Comparison of ENCODE assay signal across 18 mouse cellular contexts in the genomic region with DNA sequence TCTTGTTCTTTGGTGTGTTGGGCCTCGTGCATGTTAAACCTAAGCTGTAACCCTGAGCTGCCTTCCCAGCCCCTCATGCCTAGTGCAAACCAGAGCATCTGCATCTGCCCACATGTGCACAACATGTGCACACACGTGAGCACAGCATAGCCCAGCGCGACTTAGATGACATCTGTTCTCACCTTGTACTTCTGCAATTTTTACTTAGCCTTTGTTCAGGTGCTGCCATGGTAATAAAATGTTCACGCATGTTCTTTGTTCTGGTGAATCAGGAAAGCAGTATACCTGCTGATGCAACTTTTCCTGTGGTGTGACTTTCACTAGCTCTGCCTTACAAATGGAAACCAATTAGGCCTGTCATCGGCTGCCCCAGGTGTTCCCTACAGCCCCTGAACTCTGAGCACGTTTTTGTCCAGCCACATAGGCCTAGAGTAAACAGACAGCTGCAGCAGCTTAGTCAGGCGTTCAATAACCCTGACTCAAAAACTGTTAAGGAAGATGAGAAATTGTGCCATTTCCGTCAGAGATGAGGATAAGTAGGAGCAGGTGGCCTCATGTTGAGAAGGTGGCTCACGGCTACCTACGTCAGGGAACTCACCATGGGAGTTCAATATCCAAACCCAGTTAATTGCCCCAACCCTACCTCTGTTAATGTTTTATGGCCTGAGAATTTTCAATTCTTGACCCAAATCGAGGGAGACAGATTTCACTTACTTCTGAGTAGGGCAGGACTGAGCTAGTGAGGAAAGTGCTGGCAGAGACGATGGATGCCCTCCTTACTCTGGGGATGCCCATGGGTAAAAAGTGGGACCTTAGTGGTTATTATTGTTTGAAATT.
DNase-seq lines count a peak whose midpoint lies in the region; ATAC-seq lines count a peak whose summit lies in the region.
"Had no signal": no experiment of that assay in that cellular context is flagged by ENCODE, and none has a peak within 500 bp of the region (broad histone marks: within the 10 kb centered on the region; RNA-seq: fewer than 3 reads in every experiment).

No protein-coding gene starts in this region.

- H3K9me3 ChIP-seq in hindbrain, embryonic 15.5 days = no peaks in the 10 kb centered on the region
- H3K9me3 ChIP-seq in hindbrain, embryonic 10.5 days = no peaks in the 10 kb centered on the region
- H3K9me3 ChIP-seq: forebrain, embryonic 10.5 days; hindbrain, embryonic 12.5 days had no signal

- H3K27ac ChIP-seq in hindbrain, embryonic 15.5 days (replicated peaks) = no peak overlapping the region
- H3K27ac ChIP-seq in hindbrain, embryonic 10.5 days = no peak overlapping the region
- H3K27ac ChIP-seq: forebrain, embryonic 10.5 days; hindbrain, embryonic 12.5 days had no signal

- intact Hi-C loops in gastrocnemius, postnatal 36 days (cut with DNase I) = no loop called here

- H3K4me1 ChIP-seq in hindbrain, embryonic 15.5 days (replicated peaks) = no peaks in the 10 kb centered on the region
- H3K4me1 ChIP-seq in hindbrain, embryonic 10.5 days (replicated peaks) = no peaks in the 10 kb centered on the region
- H3K4me1 ChIP-seq: forebrain, embryonic 10.5 days; hindbrain, embryonic 12.5 days had no signal

- H3K4me2 ChIP-seq in hindbrain, embryonic 15.5 days = no peak overlapping the region
- H3K4me2 ChIP-seq: hindbrain, embryonic 12.5 days had no signal

- no peak for DNase-seq in hindbrain, embryonic 10.5 days (ENCODE audit: low spot score)
- DNase-seq in A20 (ENCODE audit: low read depth, low spot score) (peak; percentile 92), R1 (ENCODE audit: low read depth, low spot score) (peak; percentile 1)
- DNase-seq in kidney, postnatal 36 days = peak; percentile 25 to 43
- no peak for DNase-seq in ovary, postnatal 10 days (ENCODE audit: low spot score)
- no peak for DNase-seq in gastrocnemius, postnatal 36 days
- DNase-seq: adrenal gland, adult 8-10 months; cerebellum, adult 9-11 months; gastrocnemius, postnatal 14 days; layer of hippocampus, postnatal 36 days; liver, postnatal 0 days; lung, postnatal 10 days; midbrain, embryonic 14.5 days; thymus, adult 2 months had no signal

- ATAC-seq in hindbrain, embryonic 15.5 days (ENCODE audit: low FRiP score, low read depth) = peak; percentile 34; the same call in 1 of the 2 replicates
- ATAC-seq: liver, postnatal 0 days had no signal

- WGBS in hindbrain, embryonic 15.5 days = 80% methylated on average over 13 of the region's 13 CpGs
- 84% methylated on average over 13 of the region's 13 CpGs for WGBS in hindbrain, embryonic 10.5 days

- no peaks in the 10 kb centered on the region for H3K36me3 ChIP-seq in hindbrain, embryonic 15.5 days
- no peaks in the 10 kb centered on the region for H3K36me3 ChIP-seq in hindbrain, embryonic 10.5 days
- H3K36me3 ChIP-seq: forebrain, embryonic 10.5 days; hindbrain, embryonic 12.5 days had no signal

- no peak overlapping the region for H3K9ac ChIP-seq in hindbrain, embryonic 15.5 days
- H3K9ac ChIP-seq: hindbrain, embryonic 12.5 days; liver, postnatal 0 days had no signal

- no peaks in the 10 kb centered on the region for H3K27me3 ChIP-seq in hindbrain, embryonic 15.5 days
- no peaks in the 10 kb centered on the region for H3K27me3 ChIP-seq in hindbrain, embryonic 10.5 days (ENCODE audit: insufficient read depth, poor library complexity, severe bottlenecking)

- H3K4me3 ChIP-seq in hindbrain, embryonic 15.5 days = no peak overlapping the region
- H3K4me3 ChIP-seq in hindbrain, embryonic 10.5 days = no peak overlapping the region
- H3K4me3 ChIP-seq: forebrain, embryonic 10.5 days; hindbrain, embryonic 12.5 days; myocyte had no signal

Comparison
In these comparisons a context has a peak if more than half of its experiments do, and no peak if none do; other contexts are left out.
1. DNase-seq: peak in A20 (single experiment), R1 (single experiment) and kidney, postnatal 36 days (2 of 2); none in hindbrain, embryonic 10.5 days (single experiment), ovary, postnatal 10 days (single experiment) and gastrocnemius, postnatal 36 days (0 of 2).